Mouse (Mus musculus) cerebellum, adult 11 months (tissue): ENCODE results near the gene 3425401B19Rik.

ENCODE experiments used
- DNase-seq: peaks from one replicate; pipeline ENCODE4 v3.0.0; 2022

3425401B19Rik gene

DNA sequence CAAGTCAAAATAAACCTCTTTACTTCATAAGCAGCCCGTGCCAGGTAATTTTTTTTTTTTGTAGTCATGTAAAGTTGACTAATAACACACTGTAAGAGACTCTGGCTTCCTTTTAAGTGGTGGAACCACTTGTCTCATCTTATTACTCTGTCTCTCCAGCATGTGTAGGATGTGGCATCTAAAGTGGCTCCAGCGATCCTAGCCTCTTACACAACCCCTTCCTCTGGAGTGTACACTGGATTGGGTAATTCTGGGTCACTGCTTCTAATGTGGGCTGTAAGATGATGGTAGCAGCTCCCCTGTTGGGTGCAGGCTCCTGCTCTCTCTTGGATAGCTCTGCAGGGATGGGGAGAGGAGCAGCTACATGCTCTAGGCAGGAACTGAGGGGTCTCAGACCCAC, 46.6 kb downstream of the 3425401B19Rik start:
- no peak for DNase-seq

DNA sequence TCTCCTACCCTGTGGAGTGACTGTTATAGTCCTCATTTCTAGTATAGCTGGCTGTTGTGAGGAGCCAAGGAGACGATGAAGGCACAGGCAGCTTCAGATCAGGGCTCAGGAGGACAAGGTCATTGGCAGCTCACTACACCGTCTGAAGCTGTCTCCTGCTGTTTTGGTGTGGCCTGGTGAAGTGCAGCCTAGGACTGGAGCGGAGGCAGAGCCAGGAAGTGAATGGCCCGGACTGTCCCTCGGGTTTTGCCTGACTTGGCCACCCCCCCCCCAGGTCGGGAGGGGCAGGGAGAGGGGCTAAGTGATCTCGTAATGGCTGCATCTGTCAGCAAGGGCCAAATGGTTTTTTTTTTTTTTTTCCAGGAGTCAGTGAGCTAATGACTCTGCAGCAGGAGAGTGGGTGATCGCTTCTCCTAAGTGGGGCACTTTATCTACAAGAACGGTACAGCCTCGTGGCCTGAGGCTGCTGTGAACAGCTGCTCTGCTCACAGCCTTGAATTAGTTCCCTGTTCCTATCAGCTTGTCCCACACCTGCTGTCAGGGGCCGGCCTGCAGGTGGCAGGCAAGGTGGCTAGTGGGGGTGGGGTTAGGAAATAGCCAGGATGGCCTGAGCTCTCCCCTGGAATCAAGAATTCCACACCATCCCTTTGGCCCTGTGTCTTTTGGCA, 50.9 kb downstream of the 3425401B19Rik start:
- no peak for DNase-seq

GRCm38 (mm10) chr14:32632908-32633600, 52.0 kb downstream of the 3425401B19Rik start:
- no peak for DNase-seq

- no peak for DNase-seq
Measured at GRCm38 (mm10) chr14:32628584-32628983, 56.5 kb downstream of the 3425401B19Rik start.

DNA sequence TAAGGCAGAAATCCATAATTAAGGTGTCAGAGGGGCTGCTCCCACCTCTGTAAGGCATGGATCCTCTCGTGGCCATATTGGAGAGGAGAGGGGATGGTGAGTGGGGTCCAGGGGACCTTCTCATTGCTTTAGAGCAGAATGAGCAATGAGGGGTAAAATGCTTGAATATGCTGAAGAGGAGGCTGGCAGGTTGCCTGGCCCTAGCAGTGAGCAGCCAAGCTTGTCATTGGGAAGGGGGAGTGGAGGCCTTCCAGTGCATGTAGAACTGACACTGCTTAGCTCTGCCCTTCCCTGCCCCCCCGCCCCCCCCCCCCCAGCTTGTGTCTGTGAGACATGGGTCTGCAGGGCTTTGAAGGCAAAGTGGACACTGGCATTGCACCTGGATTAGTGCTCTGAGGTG, 57.8 kb downstream of the 3425401B19Rik start:
- DNase-seq: no peak

DNA sequence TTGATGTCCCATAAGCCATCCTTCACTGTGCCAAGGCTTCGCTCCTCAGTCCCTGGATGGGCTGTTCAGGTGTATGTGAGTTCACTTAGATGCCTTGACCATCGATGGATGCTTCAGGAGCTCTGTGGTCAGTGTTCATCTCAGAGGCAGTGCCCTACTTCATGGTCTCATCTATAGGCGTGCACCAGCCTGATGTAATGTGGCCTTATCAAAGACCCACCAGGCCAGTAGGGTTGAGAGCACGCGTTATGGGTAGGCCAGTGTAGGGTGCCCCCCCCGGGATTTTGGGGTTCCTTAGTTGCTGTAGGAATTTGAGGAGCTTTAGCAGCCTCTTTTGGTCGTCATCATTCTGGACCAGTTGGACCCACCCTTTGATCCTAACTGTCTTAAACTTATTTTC, 60.3 kb downstream of the 3425401B19Rik start:
- DNase-seq: no peak

GRCm38 (mm10) chr14:32624245-32624644, 60.8 kb downstream of the 3425401B19Rik start:
- no peak for DNase-seq

- DNase-seq: no peak
Measured at GRCm38 (mm10) chr14:32617253-32617652, 67.8 kb downstream of the 3425401B19Rik start.

DNA sequence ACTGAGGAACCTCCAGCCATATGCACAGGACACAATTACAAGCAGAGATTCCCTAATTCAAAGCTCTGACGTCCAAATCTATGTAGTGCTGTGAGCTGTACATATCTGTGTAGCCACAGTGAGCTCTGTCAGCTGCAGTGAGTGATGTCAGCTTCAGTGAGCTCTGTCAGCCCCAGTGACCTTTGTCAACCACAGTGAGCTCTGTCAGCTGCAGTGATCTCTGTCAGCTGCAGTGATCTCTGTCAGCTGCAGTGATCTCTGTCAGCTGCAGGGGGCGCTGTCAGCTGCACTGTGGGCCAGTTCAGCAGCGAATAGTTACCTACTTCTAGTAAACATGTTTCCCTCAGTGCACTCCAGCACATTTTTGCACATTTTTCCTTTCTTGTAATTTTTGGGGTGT, 75.7 kb downstream of the 3425401B19Rik start:
- no peak for DNase-seq
